Mouse (Mus musculus) CH12.LX (cell line): ENCODE measurements at regions not wholly inside any gene's neighbourhood (a gene's known extent, or its start where the extent isn't known, plus 50 kb on each side); places are given as distances from the start of the nearest gene placed in this dataset.

Experiments used
- DNase-seq: peaks from one replicate; pipeline ENCODE4 v3.0.0-alpha.2; 2013; ENCODE audit errors: extremely low read depth
- H3K27ac ChIP-seq: 2 replicates; pipeline ENCODE4 v1.5.1; 2012; ENCODE audit warnings: low read depth, mild to moderate bottlenecking, control low read depth, moderate library complexity; ENCODE audit not compliant: insufficient read depth
- H3K27me3 ChIP-seq: replicated peaks from 2 replicates; pipeline ENCODE3; 2012; ENCODE audit warnings: inconsistent platforms
- H3K36me3 ChIP-seq, 2 experiments: replicated peaks in 1 of 2; 2 replicates each; pipeline versions ENCODE3 to v1.6.1; 2012; ENCODE audit warnings: inconsistent platforms in 1 of 2, low read length in 1 of 2, mild to moderate bottlenecking in 1 of 2, mixed read lengths in 1 of 2, moderate library complexity in 1 of 2; ENCODE audit not compliant: control insufficient read depth in 1 of 2, insufficient read depth in 1 of 2
- H3K4me1 ChIP-seq, 2 experiments: 2 replicates each; pipeline ENCODE4 v1.6.1; 2012; ENCODE audit warnings: inconsistent platforms in 1 of 2, moderate library complexity in 1 of 2; ENCODE audit not compliant: insufficient read depth in 2 of 2, control insufficient read depth in 1 of 2
- H3K4me2 ChIP-seq: 2 replicates; pipeline ENCODE4 v1.6.1; 2012; ENCODE audit warnings: low read depth, mild to moderate bottlenecking, control low read depth; ENCODE audit not compliant: poor library complexity, insufficient read depth, severe bottlenecking
- H3K4me3 ChIP-seq, 3 experiments: fragments of 150-350 bp in 1 of 3; sonication (generic) in 1 of 3; replicated peaks in 1 of 3; 2 replicates each; pipeline versions ENCODE3 to v1.5.1; 2011 to 2012; ENCODE audit warnings: low read depth in 2 of 3, low read length in 2 of 3, mild to moderate bottlenecking in 2 of 3, moderate library complexity in 2 of 3, control low read depth in 1 of 3, improper control_type of control experiment in 1 of 3, inconsistent platforms in 1 of 3, mixed read lengths in 1 of 3; ENCODE audit not compliant: poor library complexity in 1 of 3
- H3K79me2 ChIP-seq: replicated peaks from 2 replicates; pipeline ENCODE4 v1.6.1; 2012; ENCODE audit warnings: mild to moderate bottlenecking, moderate library complexity; ENCODE audit not compliant: control insufficient read depth, poor library complexity, insufficient read depth, severe bottlenecking; ENCODE audit errors: extremely low read depth
- H3K9ac ChIP-seq: 2 replicates; pipeline ENCODE4 v1.6.1; 2012; ENCODE audit warnings: low read depth, mild to moderate bottlenecking, control low read depth, moderate library complexity; ENCODE audit not compliant: insufficient read depth
- H3K9me3 ChIP-seq: replicated peaks from 2 replicates; pipeline ENCODE3; 2012; ENCODE audit warnings: low read length, inconsistent platforms, mixed read lengths
- BHLHE40 ChIP-seq: IDR thresholded peaks from 2 replicates; pipeline ENCODE4 v1.6.1; 2011; ENCODE audit warnings: mild to moderate bottlenecking, low read depth, low read length, improper control_type of control experiment
- E2F4 ChIP-seq: IDR thresholded peaks from 2 replicates; pipeline ENCODE4 v1.6.1; 2011; ENCODE audit warnings: low read depth, low read length, improper control_type of control experiment; ENCODE audit not compliant: insufficient replicate concordance
- ELF1 ChIP-seq: IDR thresholded peaks from 2 replicates; pipeline ENCODE4 v1.6.1; 2014; ENCODE audit warnings: low read depth, mild to moderate bottlenecking, inconsistent platforms, low read length, improper control_type of control experiment
- ETS1 ChIP-seq: conservative IDR thresholded peaks from 2 replicates; pipeline ENCODE4 v1.6.1; 2012; ENCODE audit warnings: low read depth, mild to moderate bottlenecking, inconsistent platforms, low read length, improper control_type of control experiment, moderate library complexity
- HCFC1 ChIP-seq: IDR thresholded peaks from 2 replicates; pipeline ENCODE4 v1.6.1; 2012; ENCODE audit warnings: low read depth, mild to moderate bottlenecking, inconsistent platforms, low read length, improper control_type of control experiment
- JUND ChIP-seq: conservative IDR thresholded peaks from 2 replicates; pipeline ENCODE4 v1.6.1; 2011; ENCODE audit warnings: low read depth, low read length, improper control_type of control experiment
- KAT2A ChIP-seq: IDR thresholded peaks from 2 replicates; pipeline ENCODE4 v1.6.1; 2012; ENCODE audit warnings: low read length, improper control_type of control experiment, inconsistent platforms; ENCODE audit not compliant: insufficient replicate concordance
- MAX ChIP-seq: IDR thresholded peaks from 2 replicates; pipeline ENCODE4 v1.6.1; 2011; ENCODE audit warnings: low read length, improper control_type of control experiment
- MEF2A ChIP-seq: IDR thresholded peaks from 2 replicates; pipeline ENCODE4 v1.6.1; 2014; ENCODE audit warnings: low read depth, mild to moderate bottlenecking, inconsistent platforms, low read length, improper control_type of control experiment, borderline replicate concordance
- MYC ChIP-seq: IDR thresholded peaks from 2 replicates; pipeline ENCODE4 v1.6.1; 2011; ENCODE audit warnings: low read depth, mild to moderate bottlenecking, improper control_type of control experiment, low read length
- NRF1 ChIP-seq: IDR thresholded peaks from 2 replicates; pipeline ENCODE4 v1.6.1; 2014; ENCODE audit warnings: low read depth, mild to moderate bottlenecking, inconsistent platforms, low read length, improper control_type of control experiment, moderate library complexity
- POLR2A ChIP-seq: IDR thresholded peaks from 2 replicates; pipeline ENCODE4 v1.6.1; 2011; ENCODE audit warnings: low read depth, mild to moderate bottlenecking, improper control_type of control experiment, low read length
- RAD21 ChIP-seq: IDR thresholded peaks from 2 replicates; pipeline ENCODE4 v1.6.1; 2011; ENCODE audit warnings: low read depth, mild to moderate bottlenecking, low read length, improper control_type of control experiment, moderate library complexity
- SIN3A ChIP-seq: IDR thresholded peaks from 2 replicates; pipeline ENCODE4 v1.6.1; 2012; ENCODE audit warnings: low read length, improper control_type of control experiment, inconsistent platforms
- TBP ChIP-seq: conservative IDR thresholded peaks from 2 replicates; pipeline ENCODE4 v1.6.1; 2011; ENCODE audit warnings: low read depth, low read length, improper control_type of control experiment
- USF2 ChIP-seq: conservative IDR thresholded peaks from 2 replicates; pipeline ENCODE4 v1.6.1; 2011; ENCODE audit warnings: low read depth, low read length, improper control_type of control experiment
- ZC3H11A ChIP-seq: IDR thresholded peaks from 2 replicates; pipeline ENCODE4 v1.6.1; 2012; ENCODE audit warnings: low read depth, mild to moderate bottlenecking, inconsistent platforms, low read length, improper control_type of control experiment
- dilution Hi-C: fragments of 300-500 bp; cut with MboI; formaldehyde crosslinking; loops from 2 replicates; pipeline ENCODE4 v1.14.3; 2020; ENCODE audit warnings: low sequenced_read_pairs; ENCODE audit not compliant: extremely low pct_unique_long_range_greater_than_20kb, extremely low pct_ligation_motif_present
- in situ Hi-C: fragments of 300-500 bp; cut with MboI; formaldehyde crosslinking; loops from 3 replicates; pipeline ENCODE4 v1.14.3; 2019; ENCODE audit warnings: low sequenced_read_pairs, low pct_ligation_motif_present, low pct_unique_long_range_greater_than_20kb, mixed read lengths

DNA sequence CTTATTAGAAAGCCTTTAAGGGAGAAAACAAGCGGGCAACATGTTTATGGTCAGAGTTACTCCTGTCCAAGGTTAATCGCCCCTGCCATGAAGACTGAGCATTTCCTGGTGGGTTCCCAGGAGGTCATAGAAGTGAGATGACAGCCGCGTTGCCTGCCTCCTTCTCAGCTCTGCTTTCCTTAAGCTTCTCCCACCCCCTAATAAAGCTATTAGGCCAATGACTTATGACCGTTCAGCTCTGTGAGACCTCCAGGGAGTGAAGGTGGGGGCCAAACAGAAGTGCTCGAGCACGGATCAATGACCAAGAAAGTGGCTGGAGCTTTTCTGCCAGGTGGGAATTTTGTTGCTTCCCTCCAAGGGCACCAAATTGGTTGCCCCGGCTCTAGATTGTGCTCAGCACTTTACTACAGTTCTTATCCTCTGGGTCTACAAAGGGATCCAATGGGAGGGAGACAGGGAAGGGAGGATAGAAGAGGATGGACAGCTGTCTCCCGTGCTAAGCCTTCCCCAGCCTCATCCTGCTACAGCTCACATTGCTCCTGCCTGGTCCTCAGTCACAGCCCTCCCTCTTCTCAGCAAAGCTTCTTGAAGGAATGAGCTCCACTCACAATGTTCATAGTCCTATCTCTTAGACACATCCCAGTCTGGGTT, 151.1 kb upstream of the Ppp2r3a start:
- in situ Hi-C loops, result no loop called here
- no peak overlapping the region for H3K4me2 ChIP-seq
- no peak overlapping the region for H3K9ac ChIP-seq
- H3K4me3 ChIP-seq, result no peak overlapping the region
- H3K79me2 ChIP-seq, result no peaks in the 10 kb centered on the region
- no peaks in the 10 kb centered on the region for H3K27me3 ChIP-seq
- peaks cover 70% of the 10 kb centered on the region for H3K9me3 ChIP-seq
- dilution Hi-C loops, result no loop called here
- no peaks in the 10 kb centered on the region for H3K36me3 ChIP-seq
- DNase-seq, result no peak
- no peaks in the 10 kb centered on the region for H3K4me1 ChIP-seq
- no peak overlapping the region for H3K27ac ChIP-seq
- TF ChIP-seq HCFC1, result no peak
- no peak for TF ChIP-seq RAD21
- TF ChIP-seq E2F4, result no peak
- TF ChIP-seq SIN3A, result no peak
- no peak for TF ChIP-seq POLR2A
- TF ChIP-seq ETS1, result no peak
- TF ChIP-seq JUND, result no peak
- TF ChIP-seq MAX, result no peak
- no peak for TF ChIP-seq ELF1
- no peak for TF ChIP-seq MYC

DNA sequence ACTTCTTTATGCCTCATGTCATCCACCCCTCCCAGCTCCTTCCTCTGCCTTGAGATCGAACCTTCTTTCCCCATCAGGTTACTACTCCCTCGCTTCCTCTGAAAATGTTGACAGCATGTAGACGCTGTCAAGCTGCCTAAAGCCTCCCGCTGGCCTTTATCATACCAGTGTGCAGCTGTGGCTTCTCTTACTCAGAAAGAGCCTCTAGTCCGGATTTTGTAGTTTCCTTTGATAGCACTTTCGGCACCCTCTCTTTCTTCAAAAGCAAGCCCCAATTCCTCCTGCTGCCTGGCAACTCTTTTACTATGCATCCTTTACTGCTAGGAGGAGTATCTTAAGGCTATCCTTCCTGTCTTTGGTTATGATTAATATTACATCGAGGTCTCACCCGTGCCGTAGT, 149.8 kb upstream of the Ppp2r3a start:
- Histone ChIP-seq H3K4me1 (no peaks in the 10 kb centered on the region), H3K36me3 (no peaks in the 10 kb centered on the region), H3K27me3 (no peaks in the 10 kb centered on the region), H3K4me3 (no peak overlapping the region), H3K79me2 (no peaks in the 10 kb centered on the region), H3K9ac (no peak overlapping the region), H3K4me2 (no peak overlapping the region), H3K9me3 (peaks cover 58% of the 10 kb centered on the region), H3K27ac (no peak overlapping the region)
- in situ Hi-C loops, result no loop called here
- dilution Hi-C loops, result no loop called here
- no peak for TF ChIP-seq TBP
- no peak for TF ChIP-seq USF2
- no peak for TF ChIP-seq HCFC1
- TF ChIP-seq ELF1, result no peak
- TF ChIP-seq KAT2A, result no peak
- TF ChIP-seq MEF2A, result no peak
- no peak for TF ChIP-seq NRF1
- TF ChIP-seq ETS1, result no peak
- no peak for TF ChIP-seq BHLHE40
- TF ChIP-seq ZC3H11A, result no peak
- no peak for DNase-seq
